Mouse (Mus musculus): Measurements from ENCODE around the gene Rpl22. TPM values are rescaled to one million over a fixed set of nuclear protein-coding genes. Genes with fewer than 3 reads are reported as not detected.
A peak's percentile ranks its signal among the peaks of the same experiment; 100 is the strongest.

Rpl22 gene
- polyA plus RNA-seq, 2 experiments, result 298 to 443 TPM

DNA sequence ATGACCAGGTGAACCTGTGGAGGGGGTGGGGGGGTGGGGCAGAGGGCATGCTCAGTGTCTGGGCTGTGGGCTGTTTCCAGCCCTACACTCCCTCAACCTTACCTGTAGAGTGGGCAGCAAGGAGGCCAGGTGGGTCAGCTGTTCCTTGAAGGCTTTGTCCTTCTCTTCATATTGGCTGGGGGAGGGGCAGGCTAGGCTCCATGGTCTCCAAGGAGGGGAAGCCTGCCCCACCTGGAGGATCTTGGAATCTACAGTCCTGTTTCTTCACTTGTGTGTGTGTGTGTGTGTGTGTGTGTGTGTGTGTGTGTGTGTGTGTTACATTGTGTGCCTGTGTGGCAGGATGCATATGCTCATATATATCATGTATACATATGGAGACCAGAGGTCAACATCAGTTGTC, 11.6 kb upstream of the Rpl22 start:
- DNase-seq (ENCODE audit: low read depth in 3 of 3, low spot score in 3 of 3) (no peak), ATAC-seq (ENCODE audit: insufficient read depth) (no peak)
- peaks cover 62% of the 10 kb centered on the region for H3K27me3 ChIP-seq (ENCODE audit: control insufficient read depth, insufficient read depth, low read length)
- H3K4me2 ChIP-seq (ENCODE audit: low read depth), result no peak overlapping the region
- no peak overlapping the region for H3K4me3 ChIP-seq (ENCODE audit: insufficient read depth in 1 of 2, low read depth in 2 of 2, low read length in 2 of 2)
- H3K9ac ChIP-seq (replicated peaks), result no peak overlapping the region
- no peaks in the 10 kb centered on the region for H3K36me3 ChIP-seq (replicated peaks; ENCODE audit: control insufficient read depth, insufficient read depth, low read depth)
- no peaks in the 10 kb centered on the region for H3K9me3 ChIP-seq (ENCODE audit: control insufficient read depth, low read length)
- H3K27ac ChIP-seq, result no peak overlapping the region
- TF ChIP-seq CTCF (IDR thresholded peaks at IDR 0.05; ENCODE audit: low read depth) (peak; percentile 16; the same call in 1 of the 2 replicates), EP300 (IDR thresholded peaks at IDR 0.05; ENCODE audit: low read depth) (no peak)
- H3K4me1 ChIP-seq (replicated peaks; ENCODE audit: control insufficient read depth in 2 of 2, insufficient read depth in 2 of 2, low read length in 1 of 2), result no peaks in the 10 kb centered on the region

GRCm38 (mm10) chr4:152315498-152316213, 9.9 kb upstream of the Rpl22 start:
- Histone ChIP-seq H3K4me1 (replicated peaks; ENCODE audit: control insufficient read depth in 2 of 2, insufficient read depth in 2 of 2, low read length in 1 of 2) (no peaks in the 10 kb centered on the region), H3K4me3 (ENCODE audit: insufficient read depth in 1 of 2, low read depth in 2 of 2, low read length in 2 of 2) (no peak overlapping the region), H3K27me3 (ENCODE audit: control insufficient read depth, insufficient read depth, low read length) (peaks cover 62% of the 10 kb centered on the region), H3K4me2 (ENCODE audit: low read depth) (no peak overlapping the region; the same call in 1 of the 2 replicates), H3K9ac (replicated peaks) (no peak overlapping the region), H3K9me3 (ENCODE audit: control insufficient read depth, low read length) (no peaks in the 10 kb centered on the region), H3K36me3 (replicated peaks; ENCODE audit: control insufficient read depth, insufficient read depth, low read depth) (no peaks in the 10 kb centered on the region), H3K27ac (no peak overlapping the region)
- ATAC-seq (ENCODE audit: insufficient read depth) (no peak), DNase-seq (ENCODE audit: low read depth in 3 of 3, low spot score in 3 of 3) (no peak)
- TF ChIP-seq EP300 (IDR thresholded peaks at IDR 0.05; ENCODE audit: low read depth), result no peak
- TF ChIP-seq CTCF (IDR thresholded peaks at IDR 0.05; ENCODE audit: low read depth), result no peak
- 1% methylated on average over 43 of the region's 43 CpGs for WGBS (ENCODE audit: insufficient replicate concordance)

- Histone ChIP-seq H3K4me1 (replicated peaks; ENCODE audit: control insufficient read depth in 2 of 2, insufficient read depth in 2 of 2, low read length in 1 of 2) (no peaks in the 10 kb centered on the region), H3K4me3 (ENCODE audit: insufficient read depth in 1 of 2, low read depth in 2 of 2, low read length in 2 of 2) (no peak overlapping the region), H3K27me3 (ENCODE audit: control insufficient read depth, insufficient read depth, low read length) (peaks cover 45% of the 10 kb centered on the region), H3K9me3 (ENCODE audit: control insufficient read depth, low read length) (no peaks in the 10 kb centered on the region), H3K36me3 (replicated peaks; ENCODE audit: control insufficient read depth, insufficient read depth, low read depth) (no peaks in the 10 kb centered on the region), H3K27ac (no peak overlapping the region), H3K4me2 (ENCODE audit: low read depth) (no peak overlapping the region), H3K9ac (replicated peaks) (no peak overlapping the region)
- ATAC-seq (ENCODE audit: insufficient read depth), result no peak
- DNase-seq (ENCODE audit: low read depth in 3 of 3, low spot score in 3 of 3), result no peak
- TF ChIP-seq EP300 (IDR thresholded peaks at IDR 0.05; ENCODE audit: low read depth), result no peak
- TF ChIP-seq CTCF (IDR thresholded peaks at IDR 0.05; ENCODE audit: low read depth), result no peak
- WGBS (ENCODE audit: insufficient replicate concordance), result 77% methylated on average over 6 of the region's 6 CpGs
These were observed 7.9 kb upstream of the Rpl22 start for GRCm38 (mm10) chr4:152317631-152318033.

- H3K27me3 ChIP-seq (ENCODE audit: control insufficient read depth, insufficient read depth, low read length), result peaks cover 35% of the 10 kb centered on the region
- no peak within 1 kb of the TSS for H3K27ac ChIP-seq
- DNase-seq (ENCODE audit: low read depth in 3 of 3, low spot score in 3 of 3) (peak in 1 of 3 experiments; percentile 26), ATAC-seq (ENCODE audit: insufficient read depth) (no peak)
- no peak within 1 kb of the TSS for H3K9ac ChIP-seq (replicated peaks)
- 6% methylated on average over 26 of the region's 26 CpGs for WGBS (ENCODE audit: insufficient replicate concordance)
- no peaks in the 10 kb centered on the region for H3K36me3 ChIP-seq (replicated peaks; ENCODE audit: control insufficient read depth, insufficient read depth, low read depth)
- peak; percentile 69 for TF ChIP-seq CTCF (IDR thresholded peaks at IDR 0.05; ENCODE audit: low read depth)
- no peak for TF ChIP-seq EP300 (IDR thresholded peaks at IDR 0.05; ENCODE audit: low read depth)
- peak within 1 kb of the TSS; percentile 41 for H3K4me2 ChIP-seq (ENCODE audit: low read depth)
- H3K4me1 ChIP-seq (replicated peaks; ENCODE audit: control insufficient read depth in 2 of 2, insufficient read depth in 2 of 2, low read length in 1 of 2), result no peaks in the 10 kb centered on the region
- H3K9me3 ChIP-seq (ENCODE audit: control insufficient read depth, low read length), result no peaks in the 10 kb centered on the region
- H3K4me3 ChIP-seq (ENCODE audit: insufficient read depth in 1 of 2, low read depth in 2 of 2, low read length in 2 of 2), result peak within 1 kb of the TSS in 1 of 2 experiments; percentile 3; a peak in 1 of 4 replicates
These were observed 6.9 kb upstream of the Rpl22 start, which contains the start of gene Rnf207 for GRCm38 (mm10) chr4:152318517-152319234. TSS of gene Rnf207 (minus strand) at chr4:152318993.

DNA sequence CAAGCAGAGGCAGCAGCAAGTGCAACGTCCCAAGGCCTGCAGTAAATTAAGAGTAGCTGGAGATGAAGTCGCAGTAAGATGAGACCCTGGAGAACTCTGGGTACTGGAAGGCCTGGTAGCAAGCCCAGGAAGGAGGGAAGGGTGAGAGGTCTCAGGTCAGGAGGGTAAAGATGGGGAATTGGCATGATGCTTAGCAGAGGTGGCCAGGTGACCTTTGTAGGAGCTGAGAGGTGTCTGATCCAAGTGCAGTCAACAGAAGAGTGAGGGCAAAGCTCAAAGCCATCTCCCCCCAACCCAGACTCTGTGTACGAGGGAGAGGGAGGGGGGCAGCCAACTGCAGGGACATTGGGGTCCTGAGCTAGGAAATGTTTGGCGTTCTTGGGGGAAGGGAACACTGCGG, 4.1 kb upstream of the Rpl22 start:
- TF ChIP-seq EP300 (IDR thresholded peaks at IDR 0.05; ENCODE audit: low read depth), result no peak
- no peak for TF ChIP-seq CTCF (IDR thresholded peaks at IDR 0.05; ENCODE audit: low read depth)
- ATAC-seq (ENCODE audit: insufficient read depth), result no peak
- no peak overlapping the region for H3K4me2 ChIP-seq (ENCODE audit: low read depth)
- H3K4me3 ChIP-seq (ENCODE audit: insufficient read depth in 1 of 2, low read depth in 2 of 2, low read length in 2 of 2), result no peak overlapping the region
- 48% methylated on average over 5 of the region's 5 CpGs for whole genome bisulfite sequencing (ENCODE audit: insufficient replicate concordance)
- H3K36me3 ChIP-seq (replicated peaks; ENCODE audit: control insufficient read depth, insufficient read depth, low read depth), result no peaks in the 10 kb centered on the region
- no peak overlapping the region for H3K9ac ChIP-seq (replicated peaks)
- peaks cover 7% of the 10 kb centered on the region for H3K27me3 ChIP-seq (ENCODE audit: control insufficient read depth, insufficient read depth, low read length)
- no peaks in the 10 kb centered on the region for H3K9me3 ChIP-seq (ENCODE audit: control insufficient read depth, low read length)
- no peak for DNase-seq (ENCODE audit: low read depth in 3 of 3, low spot score in 3 of 3)
- H3K4me1 ChIP-seq (replicated peaks; ENCODE audit: control insufficient read depth in 2 of 2, insufficient read depth in 2 of 2, low read length in 1 of 2), result peaks cover 5 to 7% of the 10 kb centered on the region in 2 experiments
- no peak overlapping the region for H3K27ac ChIP-seq
